Mouse (Mus musculus): ENCODE measurements around the gene Ern2. TPM values are rescaled to one million over a fixed set of nuclear protein-coding genes. Genes with fewer than 3 reads are reported as not detected.
A peak's percentile ranks its signal among the peaks of the same experiment; 100 is the strongest.

The Ern2 gene
- total RNA-seq, 2 experiments from 2014 or later = 0.34 to 0.35 TPM

GRCm38 (mm10) chr7:122163766-122164165, 22.2 kb downstream of the Ern2 start:
- intact Hi-C loops (cut with DNase I) = no loop called here
- no peak for DNase-seq (ENCODE audit: low spot score in 2 of 2)

- no peak for DNase-seq (ENCODE audit: low spot score in 2 of 2)
- intact Hi-C loops (cut with DNase I) = no loop called here
Measured at GRCm38 (mm10) chr7:122160037-122160436, 26.0 kb downstream of the Ern2 start.

- intact Hi-C loops (cut with DNase I) = no loop called here
- DNase-seq (ENCODE audit: low spot score in 2 of 2) = peak; percentile 67 to 88
Measured at GRCm38 (mm10) chr7:122158915-122159902, 26.8 kb downstream of the Ern2 start, which contains the start of gene Plk1. TSS of gene Plk1 (plus strand) at chr7:122159439.

GRCm38 (mm10) chr7:122158488-122158887, 27.5 kb downstream of the Ern2 start:
- DNase-seq (ENCODE audit: low spot score in 2 of 2) = no peak
- intact Hi-C loops (cut with DNase I) = no loop called here

- intact Hi-C loops (cut with DNase I) = no loop called here
- no peak for DNase-seq (ENCODE audit: low spot score in 2 of 2)
Measured at GRCm38 (mm10) chr7:122152473-122152872, 33.5 kb downstream of the Ern2 start.

- intact Hi-C loops (cut with DNase I) = no loop called here
- no peak for DNase-seq (ENCODE audit: low spot score in 2 of 2)
Measured at GRCm38 (mm10) chr7:122140991-122141390, 45.0 kb downstream of the Ern2 start.

GRCm38 (mm10) chr7:122138190-122138589, 47.8 kb downstream of the Ern2 start:
- intact Hi-C loops (cut with DNase I) = no loop called here
- no peak for DNase-seq (ENCODE audit: low spot score in 2 of 2)

GRCm38 (mm10) chr7:122137071-122137470, 48.9 kb downstream of the Ern2 start:
- intact Hi-C loops (cut with DNase I) = no loop called here
- no peak for DNase-seq (ENCODE audit: low spot score in 2 of 2)

- DNase-seq (ENCODE audit: low spot score in 2 of 2) = peak in 1 of 2 experiments; percentile 66
- intact Hi-C loops (cut with DNase I) = no loop called here
Measured at GRCm38 (mm10) chr7:122135070-122135469, 50.9 kb downstream of the Ern2 start.

- intact Hi-C loops (cut with DNase I) = no loop called here
Measured at GRCm38 (mm10) chr7:122133338-122133625, 52.7 kb downstream of the Ern2 start.

GRCm38 (mm10) chr7:122132497-122133337, 53.3 kb downstream of the Ern2 start, which contains the start of the genes Palb2 and Dctn5:
TSS of gene Palb2 (minus strand) at chr7:122132985.
TSS of gene Dctn5 (plus strand) at chr7:122133041.
- peak; percentile 98 to 99 for DNase-seq (ENCODE audit: low spot score in 2 of 2)
- intact Hi-C loops (cut with DNase I) = no loop called here

More at GRCm38 (mm10) chr7:122133338-122133625, 52.7 kb downstream of the Ern2 start:
- no peak for DNase-seq (ENCODE audit: low spot score in 2 of 2)

GRCm38 (mm10) chr7:122131834-122132233, 54.2 kb downstream of the Ern2 start:
- intact Hi-C loops (cut with DNase I) = no loop called here

GRCm38 (mm10) chr7:122126946-122127345, 59.1 kb downstream of the Ern2 start:
- no peak for DNase-seq (ENCODE audit: low spot score in 2 of 2)
- intact Hi-C loops (cut with DNase I) = no loop called here

More at GRCm38 (mm10) chr7:122131834-122132233, 54.2 kb downstream of the Ern2 start:
- DNase-seq (ENCODE audit: low spot score in 2 of 2) = no peak

GRCm38 (mm10) chr7:122125636-122126035, 60.4 kb downstream of the Ern2 start:
- DNase-seq (ENCODE audit: low spot score in 2 of 2) = no peak

GRCm38 (mm10) chr7:122123518-122123917, 62.5 kb downstream of the Ern2 start:
- no peak for DNase-seq (ENCODE audit: low spot score in 2 of 2)
- intact Hi-C loops (cut with DNase I) = no loop called here

More at GRCm38 (mm10) chr7:122125636-122126035, 60.4 kb downstream of the Ern2 start:
- intact Hi-C loops (cut with DNase I) = no loop called here

Other genes with a start within 250 kb of the Ern2 start
- 10 to 100 TPM; 36.7 to 39.3 TPM for gene Cog7, start 204.5 kb downstream of the Ern2 start, total RNA-seq (2021)
- 10 to 100 TPM; 26.8 to 31.9 TPM for gene Gga2, start 165.0 kb downstream of the Ern2 start, total RNA-seq (2021)
- gene Ubfd1, start 119.0 kb downstream of the Ern2 start, total RNA-seq (2021) = 10 to 100 TPM; 66.7 to 72.3 TPM
- gene Ears2, start 118.9 kb downstream of the Ern2 start, total RNA-seq (2021) = 1 to 10 TPM; 6.6 to 7.6 TPM
- gene Ndufab1, start 84.3 kb downstream of the Ern2 start, total RNA-seq (2021) = 100 to 1,000 TPM; 296 to 310 TPM
- 1 to 10 TPM; 1.1 to 1.3 TPM for gene Palb2, start 53.2 kb downstream of the Ern2 start, total RNA-seq (2021)
- 100 to 1,000 TPM; 105 to 108 TPM for gene Dctn5, start 53.2 kb downstream of the Ern2 start, total RNA-seq (2021)
- 1 to 10 TPM; 2.3 to 2.8 TPM for gene Plk1, start 26.8 kb downstream of the Ern2 start, total RNA-seq (2021)
- 1 to 10 TPM; 2.7 to 3.9 TPM for gene Chp2, start 33.3 kb upstream of the Ern2 start, total RNA-seq (2021)
- gene Prkcb, start 102.5 kb upstream of the Ern2 start, total RNA-seq (2021) = 100 to 1,000 TPM; 894 to 958 TPM

All from left cerebral cortex, postnatal 14 days (tissue).